Mouse (Mus musculus) forebrain, embryonic 12.5 days (tissue): Measurements from ENCODE around the gene Rhbdf1. TPM values are rescaled to one million over a fixed set of nuclear protein-coding genes. Genes with fewer than 3 reads are reported as not detected.

ENCODE experiments used
- ATAC-seq: fragments of 200-750 bp; cut with Nextera tagmentation; 2 replicates; pipeline ENCODE4 v1.8.0; 2017; ENCODE audit warnings: moderate TSS enrichment; ENCODE audit not compliant: low FRiP score
- H3K27ac ChIP-seq: fragments of 300-500 bp; sonication (generic); 2 replicates; pipeline ENCODE4 v1.5.1; 2016; ENCODE audit warnings: mild to moderate bottlenecking
- H3K27me3 ChIP-seq: fragments of 300-500 bp; sonication (generic); 2 replicates; pipeline ENCODE4 v1.6.1; 2016; ENCODE audit warnings: mild to moderate bottlenecking
- H3K36me3 ChIP-seq: fragments of 300-500 bp; sonication (generic); replicated peaks from 2 replicates; pipeline ENCODE4 v1.6.1; 2016; ENCODE audit warnings: mild to moderate bottlenecking
- H3K4me1 ChIP-seq: fragments of 300-500 bp; sonication (generic); 2 replicates; pipeline ENCODE4 v1.6.1; 2016
- H3K4me2 ChIP-seq: fragments of 300-500 bp; sonication (generic); 2 replicates; pipeline ENCODE4 v1.6.1; 2016; ENCODE audit warnings: mild to moderate bottlenecking, moderate library complexity
- H3K4me3 ChIP-seq: fragments of 300-500 bp; sonication (generic); replicated peaks from 2 replicates; pipeline ENCODE4 v1.5.1; 2016; ENCODE audit warnings: mild to moderate bottlenecking
- H3K9ac ChIP-seq: fragments of 300-500 bp; sonication (generic); 2 replicates; pipeline ENCODE4 v1.6.1; 2016; ENCODE audit warnings: mild to moderate bottlenecking
- H3K9me3 ChIP-seq: fragments of 300-500 bp; sonication (generic); 2 replicates; pipeline ENCODE4 v1.6.1; 2016
- WGBS: fragments of 180-500 bp; shearing (Covaris S2); methylation state at CpG from one replicate; pipeline ENCODE4 v1.1.7; 2016; 5-methylcytosine and 5-hydroxymethylcytosine counted together
- polyA plus RNA-seq: library from polyadenylated mRNA; unstranded; fragments of >200 nt; fragmentation: Nextera tagmentation; extraction: Ambion mirVana; gene quantifications from 2 replicates; pipeline ENCODE4 v1.2.1, GENCODE M21; 2016

Gene Rhbdf1
- polyA plus RNA-seq, 1 experiment from 2014 or later: 18.3 TPM

GRCm38 (mm10) chr11:32250880-32251763, 29.0 kb upstream of the Rhbdf1 start:
- H3K9ac ChIP-seq: no peak overlapping the region
- H3K36me3 ChIP-seq: peaks cover 73% of the 10 kb centered on the region
- ATAC-seq: no peak
- no peak overlapping the region for H3K27ac ChIP-seq
- H3K4me2 ChIP-seq: no peak overlapping the region
- H3K9me3 ChIP-seq: no peaks in the 10 kb centered on the region
- H3K4me1 ChIP-seq: no peaks in the 10 kb centered on the region
- no peaks in the 10 kb centered on the region for H3K27me3 ChIP-seq
- 87% methylated on average over 8 of the region's 8 CpGs for WGBS
- no peak overlapping the region for H3K4me3 ChIP-seq

GRCm38 (mm10) chr11:32248350-32248749, 26.2 kb upstream of the Rhbdf1 start:
- Histone ChIP-seq H3K4me1 (no peaks in the 10 kb centered on the region), H3K4me3 (no peak overlapping the region), H3K27ac (no peak overlapping the region), H3K9ac (no peak overlapping the region), H3K27me3 (no peaks in the 10 kb centered on the region), H3K9me3 (no peaks in the 10 kb centered on the region), H3K36me3 (peaks cover 78% of the 10 kb centered on the region), H3K4me2 (no peak overlapping the region)
- WGBS: 91% methylated on average over 3 of the region's 3 CpGs
- ATAC-seq: no peak

DNA sequence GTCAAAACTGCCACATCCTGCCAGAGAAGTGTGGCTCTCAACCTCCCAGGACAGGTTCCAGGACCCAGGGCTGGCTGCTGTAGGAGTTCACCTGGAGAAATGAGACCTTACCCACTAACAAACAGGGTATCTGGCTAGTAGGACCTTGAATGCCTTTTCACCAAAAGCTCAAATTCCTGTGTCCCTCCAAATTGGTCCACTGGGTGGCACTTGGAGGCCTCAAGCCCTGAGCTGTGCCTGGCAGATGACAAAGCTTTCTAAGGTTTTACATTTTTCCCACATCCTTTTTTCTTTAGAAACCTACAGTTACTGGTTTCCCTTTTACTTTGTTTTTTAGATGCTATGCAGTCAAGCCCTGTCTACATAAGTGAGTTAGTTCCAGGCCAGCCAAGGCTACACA, 25.0 kb upstream of the Rhbdf1 start:
- H3K4me3 ChIP-seq: no peak overlapping the region
- H3K27me3 ChIP-seq: no peaks in the 10 kb centered on the region
- H3K4me1 ChIP-seq: no peaks in the 10 kb centered on the region
- no peak for ATAC-seq
- no peak overlapping the region for H3K27ac ChIP-seq
- H3K36me3 ChIP-seq: peaks cover 72% of the 10 kb centered on the region
- H3K4me2 ChIP-seq: no peak overlapping the region
- H3K9me3 ChIP-seq: no peaks in the 10 kb centered on the region
- H3K9ac ChIP-seq: no peak overlapping the region

DNA sequence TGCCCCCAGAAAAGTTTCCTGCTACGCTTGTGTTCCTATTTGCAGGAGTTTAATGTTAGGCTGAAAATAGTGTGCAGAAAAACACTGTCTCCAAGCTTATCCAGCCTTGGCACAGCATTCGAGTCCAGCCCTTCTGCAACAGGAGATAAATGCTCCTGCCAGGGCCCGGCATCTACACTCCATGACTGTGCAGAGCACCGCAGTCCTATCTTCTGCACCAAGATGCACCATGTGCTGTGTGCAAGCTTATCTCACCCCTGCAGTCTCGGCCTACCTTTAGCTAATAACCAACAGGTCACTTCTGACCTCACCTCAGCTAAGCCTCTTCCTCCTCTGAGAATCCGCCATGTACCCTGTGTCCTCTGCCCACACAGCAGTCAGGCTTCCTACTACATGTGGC, 23.5 kb upstream of the Rhbdf1 start:
- no peak overlapping the region for H3K27ac ChIP-seq
- H3K9ac ChIP-seq: no peak overlapping the region
- H3K36me3 ChIP-seq: peaks cover 73% of the 10 kb centered on the region
- H3K27me3 ChIP-seq: no peaks in the 10 kb centered on the region
- no peak overlapping the region for H3K4me2 ChIP-seq
- no peak overlapping the region for H3K4me3 ChIP-seq
- whole genome bisulfite sequencing: 93% methylated on average over 6 of the region's 6 CpGs
- no peak for ATAC-seq
- no peaks in the 10 kb centered on the region for H3K9me3 ChIP-seq
- no peaks in the 10 kb centered on the region for H3K4me1 ChIP-seq

GRCm38 (mm10) chr11:32244617-32245016, 22.5 kb upstream of the Rhbdf1 start:
- no peaks in the 10 kb centered on the region for H3K27me3 ChIP-seq
- no peaks in the 10 kb centered on the region for H3K4me1 ChIP-seq
- no peak overlapping the region for H3K4me3 ChIP-seq
- peaks cover 73% of the 10 kb centered on the region for H3K36me3 ChIP-seq
- H3K9me3 ChIP-seq: no peaks in the 10 kb centered on the region
- no peak overlapping the region for H3K27ac ChIP-seq
- H3K4me2 ChIP-seq: no peak overlapping the region
- no peak for ATAC-seq
- no peak overlapping the region for H3K9ac ChIP-seq
- WGBS: 97% methylated on average over 1 of the region's 1 CpGs

DNA sequence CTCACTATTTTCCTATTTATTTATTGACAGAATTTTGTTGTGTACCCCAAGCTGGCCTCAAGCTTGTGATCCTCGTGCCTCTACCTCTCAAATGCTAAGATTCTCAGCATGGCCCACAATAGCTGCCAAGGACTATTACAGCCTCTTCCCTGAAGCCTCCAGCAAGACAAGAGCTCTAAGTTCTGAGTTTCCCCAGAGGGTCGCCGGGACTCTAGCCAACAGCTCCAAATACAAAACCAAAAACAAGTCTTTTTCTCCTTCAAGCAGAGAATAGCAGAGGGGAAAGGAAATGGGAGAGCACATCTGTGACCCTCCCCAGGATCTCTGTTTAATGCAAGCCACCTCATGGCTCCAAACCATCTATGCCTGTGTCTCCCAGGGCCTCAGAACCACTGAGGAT, 22.0 kb upstream of the Rhbdf1 start:
- Histone ChIP-seq H3K4me2 (no peak overlapping the region), H3K4me3 (no peak overlapping the region), H3K9ac (no peak overlapping the region), H3K27ac (no peak overlapping the region), H3K27me3 (no peaks in the 10 kb centered on the region), H3K4me1 (no peaks in the 10 kb centered on the region), H3K36me3 (peaks cover 72% of the 10 kb centered on the region), H3K9me3 (no peaks in the 10 kb centered on the region)
- 96% methylated on average over 3 of the region's 3 CpGs for WGBS
- no peak for ATAC-seq

GRCm38 (mm10) chr11:32243205-32243955, 21.3 kb upstream of the Rhbdf1 start:
- Histone ChIP-seq H3K36me3 (peaks cover 75% of the 10 kb centered on the region), H3K27ac (peak overlapping the region; percentile 2; the same call in 1 of the 2 replicates), H3K27me3 (no peaks in the 10 kb centered on the region)

DNA sequence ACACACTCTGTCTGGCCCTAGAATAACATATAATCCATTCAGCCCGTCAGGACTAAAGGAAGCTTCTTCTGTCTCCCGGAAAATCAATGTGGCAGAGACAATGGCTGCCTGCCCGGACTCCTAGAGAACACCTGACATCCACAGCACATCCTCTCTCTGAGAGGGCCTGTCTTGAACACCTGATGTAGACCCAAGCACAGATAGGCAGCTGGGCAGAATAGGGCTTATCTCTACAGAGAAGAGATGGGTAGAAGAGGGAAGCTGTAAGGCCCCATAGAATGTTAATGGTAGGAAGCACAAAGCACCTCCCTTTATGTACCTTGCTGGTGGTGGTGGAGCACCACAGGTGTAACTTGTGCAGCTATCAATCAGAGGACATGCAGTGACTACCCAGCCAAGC, 20.1 kb upstream of the Rhbdf1 start:
- Histone ChIP-seq H3K9ac (no peak overlapping the region), H3K4me2 (no peak overlapping the region), H3K27me3 (no peaks in the 10 kb centered on the region), H3K9me3 (no peaks in the 10 kb centered on the region), H3K27ac (no peak overlapping the region), H3K4me3 (no peak overlapping the region), H3K4me1 (no peaks in the 10 kb centered on the region), H3K36me3 (peaks cover 66% of the 10 kb centered on the region)
- WGBS: 91% methylated on average over 3 of the region's 3 CpGs
- ATAC-seq: no peak

More at GRCm38 (mm10) chr11:32243205-32243955, 21.3 kb upstream of the Rhbdf1 start:
- H3K4me3 ChIP-seq: no peak overlapping the region
- H3K9ac ChIP-seq: no peak overlapping the region
- WGBS: 81% methylated on average over 7 of the region's 7 CpGs
- no peaks in the 10 kb centered on the region for H3K4me1 ChIP-seq
- H3K9me3 ChIP-seq: no peaks in the 10 kb centered on the region
- ATAC-seq: no peak
- no peak overlapping the region for H3K4me2 ChIP-seq

GRCm38 (mm10) chr11:32241391-32241790, 19.3 kb upstream of the Rhbdf1 start:
- H3K9me3 ChIP-seq: no peaks in the 10 kb centered on the region
- no peak overlapping the region for H3K4me2 ChIP-seq
- H3K27me3 ChIP-seq: no peaks in the 10 kb centered on the region
- H3K36me3 ChIP-seq: peaks cover 64% of the 10 kb centered on the region
- no peak overlapping the region for H3K27ac ChIP-seq
- H3K4me1 ChIP-seq: peaks cover 1% of the 10 kb centered on the region; the same call in 1 of the 2 replicates
- no peak overlapping the region for H3K9ac ChIP-seq
- H3K4me3 ChIP-seq: no peak overlapping the region
- ATAC-seq: no peak

DNA sequence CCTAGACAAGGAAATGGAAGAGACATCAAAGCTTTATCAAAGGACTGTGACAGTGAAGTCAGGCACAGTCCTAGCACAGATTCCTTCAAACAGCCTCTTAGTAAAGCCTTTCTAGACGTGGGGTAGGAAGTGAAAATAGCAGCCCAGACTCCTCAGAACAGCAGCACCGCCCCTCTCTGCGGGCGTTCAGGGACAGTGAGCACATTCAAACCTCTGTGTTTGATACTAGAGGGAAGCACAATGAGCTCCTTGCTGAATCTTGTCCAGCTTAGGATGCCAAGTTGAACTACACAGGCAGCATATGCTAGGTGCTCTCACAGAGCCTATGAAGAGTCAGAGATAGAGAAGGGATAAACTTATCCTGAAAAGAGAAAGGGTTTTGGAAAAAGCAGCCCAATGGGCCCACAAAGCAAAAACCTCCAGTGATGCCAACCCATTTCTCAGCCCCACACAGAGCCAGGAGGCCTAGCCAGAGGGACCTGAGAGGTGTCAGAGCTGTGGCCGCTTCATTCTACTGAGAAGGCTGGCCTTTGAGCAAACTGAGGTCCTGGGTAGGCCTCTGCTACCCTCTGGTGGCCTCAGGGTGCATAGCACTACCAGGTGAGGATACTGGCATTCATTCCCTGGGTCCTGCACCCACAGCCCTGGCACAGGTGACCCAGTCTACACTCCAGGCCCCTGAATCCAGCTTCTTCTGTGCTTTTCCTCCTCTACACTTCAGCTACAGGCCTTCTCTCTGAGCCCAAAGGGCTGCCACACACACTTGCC, 16.2 kb upstream of the Rhbdf1 start:
- 71% methylated on average over 5 of the region's 5 CpGs for WGBS
- Histone ChIP-seq H3K27me3 (no peaks in the 10 kb centered on the region), H3K4me2 (no peak overlapping the region), H3K9me3 (no peaks in the 10 kb centered on the region), H3K9ac (no peak overlapping the region), H3K4me1 (peaks cover 7% of the 10 kb centered on the region; the same call in 1 of the 2 replicates), H3K36me3 (peaks cover 63% of the 10 kb centered on the region), H3K4me3 (no peak overlapping the region), H3K27ac (no peak overlapping the region)
- peak; percentile 59; the same call in 1 of the 2 replicates for ATAC-seq

DNA sequence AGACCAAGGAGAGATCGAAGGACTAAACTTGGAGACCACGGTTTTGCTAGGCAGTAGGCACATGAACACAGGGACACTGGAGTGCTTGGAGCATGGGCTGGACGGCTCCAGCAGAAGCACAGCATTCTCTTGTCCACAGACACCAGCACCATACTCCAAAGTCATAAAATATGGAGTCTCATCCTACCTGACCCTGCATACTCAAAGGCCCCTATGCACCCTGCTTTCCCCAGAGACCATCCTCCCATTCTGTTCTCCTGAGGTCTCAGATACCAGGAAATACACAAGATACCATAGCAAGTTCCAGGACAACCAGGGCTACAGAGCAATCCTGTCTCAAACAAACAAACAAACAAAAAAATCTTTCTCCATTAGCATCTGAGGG, 15.3 kb upstream of the Rhbdf1 start:
- Histone ChIP-seq H3K9ac (no peak overlapping the region), H3K4me2 (no peak overlapping the region), H3K4me1 (peaks cover 7% of the 10 kb centered on the region; the same call in 1 of the 2 replicates), H3K9me3 (no peaks in the 10 kb centered on the region), H3K36me3 (peaks cover 69% of the 10 kb centered on the region), H3K4me3 (no peak overlapping the region), H3K27ac (no peak overlapping the region), H3K27me3 (no peaks in the 10 kb centered on the region)
- WGBS: 91% methylated on average over 3 of the region's 3 CpGs
- no peak for ATAC-seq

DNA sequence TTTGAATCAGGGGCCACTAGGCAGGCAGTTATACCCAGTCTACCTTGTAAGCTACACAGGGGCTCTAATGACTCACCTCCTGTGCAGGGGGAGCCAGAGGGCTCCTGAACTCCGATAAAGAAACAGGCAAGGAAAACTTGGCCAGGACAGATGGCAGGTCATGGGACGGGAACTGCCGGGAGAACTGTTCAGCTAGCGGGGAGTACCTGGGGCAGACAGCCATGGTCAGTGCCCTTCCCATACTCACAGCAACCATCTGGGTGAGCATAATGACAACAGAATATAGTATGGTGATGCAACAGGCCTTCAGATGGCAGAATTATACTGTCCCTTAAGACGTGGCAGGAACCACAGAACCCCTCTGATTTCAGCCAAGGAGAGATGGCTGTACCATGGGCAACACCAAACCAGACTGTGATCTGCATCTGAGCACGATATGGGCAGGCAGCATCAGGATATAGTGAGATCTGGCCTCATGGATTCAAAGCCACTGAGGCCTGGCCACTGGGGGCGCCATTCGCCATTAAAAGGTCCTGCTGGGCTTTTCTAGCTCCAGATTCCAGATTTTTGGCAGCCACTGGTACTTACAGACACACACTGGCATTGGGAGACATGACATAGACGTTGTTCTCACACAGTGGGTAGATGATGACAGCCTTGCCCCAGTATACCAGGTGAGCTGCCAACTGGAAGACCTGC, 14.8 kb upstream of the Rhbdf1 start:
- Histone ChIP-seq H3K36me3 (peaks cover 70% of the 10 kb centered on the region), H3K9me3 (no peaks in the 10 kb centered on the region), H3K4me3 (no peak overlapping the region), H3K9ac (no peak overlapping the region), H3K4me1 (peaks cover 7% of the 10 kb centered on the region; the same call in 1 of the 2 replicates), H3K27ac (no peak overlapping the region), H3K27me3 (no peaks in the 10 kb centered on the region), H3K4me2 (no peak overlapping the region)
- no peak for ATAC-seq
- 61% methylated on average over 9 of the region's 9 CpGs for WGBS
